Mouse (Mus musculus) testis, adult 2 months (tissue): ENCODE measurements around the gene Rnf20. TPM values are rescaled to one million over a fixed set of nuclear protein-coding genes. Genes with fewer than 3 reads are reported as not detected.
"Not testable (repeated sequence)": the region's sequence is repeated elsewhere in the genome, so short reads cannot be mapped to it uniquely, and the experiment has no call there.

ENCODE experiments used
- H3K27ac ChIP-seq: fragments of 200-500 bp; 2 replicates; pipeline ENCODE4 v1.5.1; 2012; ENCODE audit warnings: low read depth, low read length; ENCODE audit not compliant: control insufficient read depth, insufficient read depth
- H3K27me3 ChIP-seq: fragments of 200-500 bp; 2 replicates; pipeline ENCODE4 v1.6.1; 2012; ENCODE audit warnings: mild to moderate bottlenecking, low read length, moderate library complexity; ENCODE audit not compliant: control insufficient read depth, insufficient read depth
- H3K36me3 ChIP-seq: fragments of 200-500 bp; 2 replicates; pipeline ENCODE4 v1.6.1; 2012; ENCODE audit warnings: mild to moderate bottlenecking, low read length; ENCODE audit not compliant: control insufficient read depth, insufficient read depth
- H3K4me1 ChIP-seq: fragments of 200-500 bp; 2 replicates; pipeline ENCODE4 v1.6.1; 2012; ENCODE audit warnings: low read length; ENCODE audit not compliant: control insufficient read depth, insufficient read depth
- H3K4me3 ChIP-seq: fragments of 200-500 bp; 2 replicates; pipeline ENCODE4 v1.5.1; 2012; ENCODE audit warnings: low read depth, mild to moderate bottlenecking, low read length, moderate library complexity, mixed read lengths; ENCODE audit not compliant: control insufficient read depth
- CTCF ChIP-seq: fragments of 200-500 bp; IDR thresholded peaks from 2 replicates; pipeline ENCODE4 v1.5.1; 2012; ENCODE audit warnings: low read depth, mild to moderate bottlenecking, inconsistent platforms, low read length, moderate library complexity; ENCODE audit not compliant: control insufficient read depth, insufficient read depth, insufficient replicate concordance
- POLR2A ChIP-seq: fragments of 200-500 bp; IDR thresholded peaks from 2 replicates; pipeline ENCODE4 v1.6.1; 2012; ENCODE audit warnings: low read depth, mild to moderate bottlenecking, inconsistent platforms, low read length, moderate library complexity; ENCODE audit not compliant: control insufficient read depth
- polyA plus RNA-seq: library from polyadenylated mRNA; depleted of rRNA; stranded (reverse); fragments of >200 nt; gene quantifications from 2 replicates; pipeline ENCODE4 v1.2.3, GENCODE M21; 2012

Gene Rnf20
- polyA plus RNA-seq, 1 experiment = 11.7 TPM

GRCm38 (mm10) chr4:49597183-49598100 is 34.4 kb upstream of the Rnf20 start, which contains the start of gene Tmem246:
Gene Tmem246, minus strand, starts transcription at chr4:49597876.
- H3K27ac ChIP-seq = peak within 1 kb of the TSS; percentile 2; the same call in 1 of the 2 replicates
- TF ChIP-seq POLR2A (peak; percentile 24; the same call in 1 of the 2 replicates), CTCF (no peak)

GRCm38 (mm10) chr4:49603161-49603560 is 28.6 kb upstream of the Rnf20 start:
- H3K36me3 ChIP-seq = no peaks in the 10 kb centered on the region
- TF ChIP-seq POLR2A (no peak), CTCF (no peak)
- no peak overlapping the region for H3K27ac ChIP-seq
- no peaks in the 10 kb centered on the region for H3K27me3 ChIP-seq
- no peak overlapping the region for H3K4me3 ChIP-seq
- no peaks in the 10 kb centered on the region for H3K4me1 ChIP-seq

More at GRCm38 (mm10) chr4:49597183-49598100, 34.4 kb upstream of the Rnf20 start, which contains the start of gene Tmem246:
- Histone ChIP-seq H3K4me3 (peak within 1 kb of the TSS; percentile 85), H3K27me3 (no peaks in the 10 kb centered on the region), H3K4me1 (peaks cover 4% of the 10 kb centered on the region; the same call in 1 of the 2 replicates), H3K36me3 (no peaks in the 10 kb centered on the region)

GRCm38 (mm10) chr4:49604016-49604546 is 27.7 kb upstream of the Rnf20 start:
- TF ChIP-seq POLR2A = no peak
- no peak for TF ChIP-seq CTCF
- H3K27me3 ChIP-seq = no peaks in the 10 kb centered on the region
- no peaks in the 10 kb centered on the region for H3K4me1 ChIP-seq
- H3K36me3 ChIP-seq = no peaks in the 10 kb centered on the region
- H3K4me3 ChIP-seq = no peak overlapping the region
- no peak overlapping the region for H3K27ac ChIP-seq

- no peak for TF ChIP-seq POLR2A
- no peak for TF ChIP-seq CTCF
- no peak overlapping the region for H3K27ac ChIP-seq
- H3K4me3 ChIP-seq = no peak overlapping the region
- no peaks in the 10 kb centered on the region for H3K27me3 ChIP-seq
- no peaks in the 10 kb centered on the region for H3K36me3 ChIP-seq
- H3K4me1 ChIP-seq = no peaks in the 10 kb centered on the region
These were observed 27.2 kb upstream of the Rnf20 start for GRCm38 (mm10) chr4:49604616-49605015.

- Histone ChIP-seq H3K4me1 (no peaks in the 10 kb centered on the region), H3K4me3 (no peak overlapping the region), H3K36me3 (no peaks in the 10 kb centered on the region), H3K27me3 (no peaks in the 10 kb centered on the region), H3K27ac (no peak overlapping the region)
- TF ChIP-seq CTCF (no peak), POLR2A (no peak)
These were observed 26.3 kb upstream of the Rnf20 start for GRCm38 (mm10) chr4:49605459-49605858.

GRCm38 (mm10) chr4:49616924-49617323 is 14.9 kb upstream of the Rnf20 start:
- Histone ChIP-seq H3K36me3 (no peaks in the 10 kb centered on the region), H3K27ac (no peak overlapping the region), H3K27me3 (no peaks in the 10 kb centered on the region), H3K4me3 (no peak overlapping the region), H3K4me1 (no peaks in the 10 kb centered on the region)
- TF ChIP-seq POLR2A = no peak
- no peak for TF ChIP-seq CTCF

- not testable (repeated sequence) for H3K4me3 ChIP-seq, H3K27me3 ChIP-seq, H3K27ac ChIP-seq, H3K4me1 ChIP-seq, H3K36me3 ChIP-seq
These were observed 11.9 kb upstream of the Rnf20 start for GRCm38 (mm10) chr4:49619861-49620260.
